Mouse (Mus musculus): ENCODE results near the gene Agap1. TPM values are rescaled to one million over a fixed set of nuclear protein-coding genes. Genes with fewer than 3 reads are reported as not detected.

Agap1 gene
- total and polyA plus RNA-seq, 3 experiments = 0.01 TPM; not detected in 2

GRCm38 (mm10) chr1:89517817-89518216, 63.2 kb downstream of the Agap1 start:
- no peaks in the 10 kb centered on the region for H3K79me2 ChIP-seq (ENCODE audit: control insufficient read depth, insufficient read depth, low read length, poor library complexity)
- no peak overlapping the region for H3K9ac ChIP-seq (ENCODE audit: control insufficient read depth, low read depth, low read length, poor library complexity, severe bottlenecking)
- no peaks in the 10 kb centered on the region for H3K4me1 ChIP-seq (ENCODE audit: control insufficient read depth in 1 of 2, insufficient read depth in 2 of 2, low read length in 2 of 2)
- DNase-seq (ENCODE audit: low read depth, low spot score) = no peak
- H3K36me3 ChIP-seq (ENCODE audit: control insufficient read depth in 1 of 2, insufficient read depth in 2 of 2, low read length in 2 of 2) = no peaks in the 10 kb centered on the region
- H3K9me3 ChIP-seq (replicated peaks; ENCODE audit: insufficient read depth, low read length) = no peaks in the 10 kb centered on the region
- H3K4me3 ChIP-seq (ENCODE audit: control insufficient read depth in 1 of 2, insufficient read depth in 1 of 2, low read depth in 2 of 2, low read length in 2 of 2) = no peak overlapping the region
- TF ChIP-seq ZKSCAN1 (IDR thresholded peaks at IDR 0.05; ENCODE audit: low read depth, low read length) (no peak), EP300 (IDR thresholded peaks at IDR 0.05; ENCODE audit: low read depth in 1 of 2, low read length in 2 of 2) (no peak), MEF2A (IDR thresholded peaks at IDR 0.05; ENCODE audit: extremely low read depth, insufficient replicate concordance, low read depth, low read length, poor library complexity, severe bottlenecking) (no peak), MYB (IDR thresholded peaks at IDR 0.05; ENCODE audit: low read depth, low read length) (no peak), BHLHE40 (IDR thresholded peaks at IDR 0.05; ENCODE audit: borderline replicate concordance, low read depth, low read length) (no peak)
- H3K27ac ChIP-seq (ENCODE audit: control insufficient read depth, low read depth, low read length) = no peak overlapping the region
- H3K27me3 ChIP-seq (ENCODE audit: control insufficient read depth in 1 of 2, insufficient read depth in 2 of 2, low read length in 2 of 2) = no peaks in the 10 kb centered on the region

- Histone ChIP-seq H3K27me3 (ENCODE audit: control insufficient read depth in 1 of 2, insufficient read depth in 2 of 2, low read length in 2 of 2) (no peaks in the 10 kb centered on the region), H3K79me2 (ENCODE audit: control insufficient read depth, insufficient read depth, low read length, poor library complexity) (no peaks in the 10 kb centered on the region), H3K4me1 (ENCODE audit: control insufficient read depth in 1 of 2, insufficient read depth in 2 of 2, low read length in 2 of 2) (no peaks in the 10 kb centered on the region), H3K4me3 (ENCODE audit: control insufficient read depth in 1 of 2, insufficient read depth in 1 of 2, low read depth in 2 of 2, low read length in 2 of 2) (no peak overlapping the region), H3K27ac (ENCODE audit: control insufficient read depth, low read depth, low read length) (no peak overlapping the region), H3K9me3 (replicated peaks; ENCODE audit: insufficient read depth, low read length) (no peaks in the 10 kb centered on the region), H3K9ac (ENCODE audit: control insufficient read depth, low read depth, low read length, poor library complexity, severe bottlenecking) (no peak overlapping the region), H3K36me3 (ENCODE audit: control insufficient read depth in 1 of 2, insufficient read depth in 2 of 2, low read length in 2 of 2) (no peaks in the 10 kb centered on the region)
- no peak for TF ChIP-seq SIN3A (IDR thresholded peaks at IDR 0.05; ENCODE audit: low read length)
- no peak for TF ChIP-seq TBP (IDR thresholded peaks at IDR 0.05; ENCODE audit: low read depth, low read length)
- TF ChIP-seq POLR2AphosphoS5 (IDR thresholded peaks at IDR 0.05; ENCODE audit: borderline replicate concordance, low read depth, low read length) = no peak
- no peak for TF ChIP-seq ZMIZ1 (IDR thresholded peaks at IDR 0.05; ENCODE audit: low read depth, low read length)
- no peak for TF ChIP-seq HCFC1 (IDR thresholded peaks at IDR 0.05; ENCODE audit: low read depth, low read length)
- TF ChIP-seq GABPA (IDR thresholded peaks at IDR 0.05; ENCODE audit: low read depth, low read length) = no peak
- TF ChIP-seq SMC3 (IDR thresholded peaks at IDR 0.05; ENCODE audit: low read depth, low read length) = no peak
- TF ChIP-seq MYC (IDR thresholded peaks at IDR 0.05; ENCODE audit: low read depth, low read length) = no peak
- no peak for DNase-seq (ENCODE audit: low read depth, low spot score)
Observed at GRCm38 (mm10) chr1:89519914-89520643, 65.5 kb downstream of the Agap1 start.

DNA sequence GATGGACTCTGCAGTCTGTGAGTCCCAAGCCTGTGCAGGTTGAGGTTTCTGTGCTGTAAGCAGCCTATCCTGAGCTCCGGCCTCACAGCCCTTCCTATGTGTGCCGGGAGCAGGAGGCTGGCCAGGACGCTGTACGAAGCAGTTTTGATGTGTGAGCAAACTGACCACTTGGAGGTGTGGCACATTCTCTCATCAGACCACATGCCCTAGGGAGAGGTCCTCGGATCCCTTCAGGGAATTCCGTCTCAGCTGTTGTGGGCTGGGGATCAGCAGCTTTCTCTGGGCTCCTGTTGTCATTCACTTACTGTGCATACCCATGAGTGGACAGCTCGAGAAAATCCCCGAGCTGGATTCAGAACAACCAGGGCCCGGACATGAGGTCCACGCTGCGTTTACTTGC, 66.8 kb downstream of the Agap1 start:
- no peak overlapping the region for H3K4me3 ChIP-seq (ENCODE audit: control insufficient read depth in 1 of 2, insufficient read depth in 1 of 2, low read depth in 2 of 2, low read length in 2 of 2)
- H3K79me2 ChIP-seq (ENCODE audit: control insufficient read depth, insufficient read depth, low read length, poor library complexity) = no peaks in the 10 kb centered on the region
- H3K9me3 ChIP-seq (replicated peaks; ENCODE audit: insufficient read depth, low read length) = no peaks in the 10 kb centered on the region
- no peak overlapping the region for H3K27ac ChIP-seq (ENCODE audit: control insufficient read depth, low read depth, low read length)
- TF ChIP-seq HCFC1 (IDR thresholded peaks at IDR 0.05; ENCODE audit: low read depth, low read length) (no peak), RAD21 (IDR thresholded peaks at IDR 0.05; ENCODE audit: low read depth, low read length) (no peak), CHD1 (IDR thresholded peaks at IDR 0.05; ENCODE audit: low read depth, low read length) (no peak), CTCF (IDR thresholded peaks at IDR 0.05 in 2 of 3, conservative IDR thresholded peaks at IDR 0.05 in 1 of 3; ENCODE audit: control insufficient read depth in 1 of 3, insufficient read depth in 1 of 3, low read depth in 2 of 3, low read length in 3 of 3, poor library complexity in 1 of 3, severe bottlenecking in 1 of 3) (no peak)
- H3K4me1 ChIP-seq (ENCODE audit: control insufficient read depth in 1 of 2, insufficient read depth in 2 of 2, low read length in 2 of 2) = no peaks in the 10 kb centered on the region
- H3K36me3 ChIP-seq (ENCODE audit: control insufficient read depth in 1 of 2, insufficient read depth in 2 of 2, low read length in 2 of 2) = no peaks in the 10 kb centered on the region
- H3K9ac ChIP-seq (ENCODE audit: control insufficient read depth, low read depth, low read length, poor library complexity, severe bottlenecking) = no peak overlapping the region
- DNase-seq (ENCODE audit: low read depth, low spot score) = no peak
- H3K27me3 ChIP-seq (ENCODE audit: control insufficient read depth in 1 of 2, insufficient read depth in 2 of 2, low read length in 2 of 2) = no peaks in the 10 kb centered on the region

Measured in MEL (cell line).